16 mouse cellular contexts compared by ENCODE assay signal in genomic region chr3:108026049-108026448, GRCm38 (mm10). TPM values are rescaled to one million over a fixed set of nuclear protein-coding genes. Genes with fewer than 3 reads are reported as not detected.
DNase-seq lines count a peak whose midpoint lies in the region; ATAC-seq and TF ChIP-seq lines count a peak whose summit lies in the region.
"Had no signal": no experiment of that assay in that cellular context is flagged by ENCODE, and none has a peak within 500 bp of the region (broad histone marks: within the 10 kb centered on the region; RNA-seq: fewer than 3 reads in every experiment).

No protein-coding gene starts in this region.

- no peak for TF ChIP-seq CTCF in heart, postnatal 0 days (IDR thresholded peaks at IDR 0.05; ENCODE audit: low read depth)

- H3K4me3 ChIP-seq in heart, postnatal 0 days (ENCODE audit: low read depth, low read length) = no peak overlapping the region
- no peak overlapping the region for H3K4me3 ChIP-seq in heart, embryonic 11.5 days (ENCODE audit: low read depth, low read length)
- H3K4me3 ChIP-seq: left cerebral cortex, adult 2 months had no signal

- peak; percentile 44 for DNase-seq in heart, postnatal 0 days (ENCODE audit: low spot score)
- DNase-seq in urinary bladder, adult 2 months (ENCODE audit: low spot score) = peak; percentile 17
- no peak for DNase-seq in urinary bladder, postnatal 36 days (ENCODE audit: low spot score in 2 of 2)
- peak; percentile 79 for DNase-seq in large intestine, adult 2 months (ENCODE audit: low read depth, low spot score)
- no peak for DNase-seq in embryo, embryonic 9.5 days (ENCODE audit: extremely low spot score)
- DNase-seq in urinary bladder, postnatal 4 days (ENCODE audit: low spot score in 2 of 2) = no peak
- DNase-seq in layer of hippocampus, postnatal 36 days = no peak
- DNase-seq: adrenal gland, postnatal 10 days; heart, adult 18-20 months; kidney, postnatal 4 days; right cerebral cortex, postnatal 14 days had no signal

- H3K4me2 ChIP-seq in heart, postnatal 0 days (ENCODE audit: low read depth, low read length) = no peak overlapping the region
- no peak overlapping the region for H3K4me2 ChIP-seq in heart, embryonic 11.5 days

- TF ChIP-seq EP300 in heart, postnatal 0 days (IDR thresholded peaks at IDR 0.05; ENCODE audit: low read depth) = no peak

- H3K27ac ChIP-seq in heart, postnatal 0 days (ENCODE audit: low read depth) = no peak overlapping the region
- no peak overlapping the region for H3K27ac ChIP-seq in heart, embryonic 11.5 days (ENCODE audit: low read depth, low read length)
- H3K27ac ChIP-seq: left cerebral cortex, adult 2 months had no signal

- H3K36me3 ChIP-seq in heart, postnatal 0 days (replicated peaks; ENCODE audit: control insufficient read depth, insufficient read depth, low read length) = no peaks in the 10 kb centered on the region
- no peaks in the 10 kb centered on the region for H3K36me3 ChIP-seq in heart, embryonic 11.5 days (ENCODE audit: control insufficient read depth, insufficient read depth, low read length)

- no peaks in the 10 kb centered on the region for H3K27me3 ChIP-seq in heart, postnatal 0 days (ENCODE audit: control insufficient read depth, insufficient read depth, low read length)
- H3K27me3 ChIP-seq in heart, embryonic 11.5 days (ENCODE audit: control insufficient read depth, insufficient read depth, low read length) = peaks cover 7% of the 10 kb centered on the region

- H3K4me1 ChIP-seq in heart, postnatal 0 days (ENCODE audit: control insufficient read depth, insufficient read depth) = no peaks in the 10 kb centered on the region
- H3K4me1 ChIP-seq in heart, embryonic 11.5 days (ENCODE audit: control insufficient read depth, insufficient read depth, low read length) = no peaks in the 10 kb centered on the region

- no peak for ATAC-seq in heart, postnatal 0 days (ENCODE audit: insufficient read depth, low read depth)
- no peak for ATAC-seq in heart, embryonic 11.5 days (replicated peaks; ENCODE audit: insufficient number of reproducible peaks, low FRiP score, low TSS enrichment)

- no peaks in the 10 kb centered on the region for H3K9me3 ChIP-seq in heart, postnatal 0 days (replicated peaks; ENCODE audit: control insufficient read depth, low read length)
- H3K9me3 ChIP-seq in heart, embryonic 11.5 days (replicated peaks; ENCODE audit: control insufficient read depth, low read length) = no peaks in the 10 kb centered on the region

- 54% methylated on average over 5 of the region's 5 CpGs for WGBS in heart, postnatal 0 days
- 50% methylated on average over 5 of the region's 5 CpGs for WGBS in heart, embryonic 11.5 days (ENCODE audit: insufficient replicate concordance)
- WGBS in large intestine, adult 2 months = 43% methylated on average over 5 of the region's 5 CpGs

- no peak overlapping the region for H3K9ac ChIP-seq in heart, postnatal 0 days (replicated peaks; ENCODE audit: low read depth, low read length)
- no peak overlapping the region for H3K9ac ChIP-seq in heart, embryonic 11.5 days (ENCODE audit: low read depth, low read length)

RNA-seq across cellular contexts. Expression of gene Gstm1, which starts 8.3 kb away (rescaled TPM):
- total RNA-seq in heart, postnatal 0 days (2014; rRNA removed; ENCODE audit: low replicate concordance) = 99.4 and 111 TPM in 2 replicates
- 132 and 136 TPM in 2 replicates for polyA plus RNA-seq in heart, postnatal 0 days (2015; fragmentation: Nextera tagmentation; extraction: Ambion mirVana)
- polyA plus RNA-seq in heart, embryonic 11.5 days (2014; fragmentation: Nextera tagmentation; extraction: Ambion mirVana) = 32.8 and 35.5 TPM in 2 replicates
- polyA plus RNA-seq in urinary bladder, adult 2 months (2012; rRNA removed) = 9,762 and 10,289 TPM in 2 replicates
- polyA plus RNA-seq in large intestine, adult 2 months (2012; rRNA removed) = 109 and 157 TPM in 2 replicates
- total RNA-seq in layer of hippocampus, postnatal 36 days (2021) = 100 to 1,000 TPM; 311 to 336 TPM

RNA-seq across cellular contexts. Expression of gene Gstm4, which starts 18.6 kb away (rescaled TPM):
- 3.6 and 10.9 TPM in 2 replicates for total RNA-seq in heart, postnatal 0 days (2014; rRNA removed; ENCODE audit: low replicate concordance)
- 17.6 and 17.9 TPM in 2 replicates for polyA plus RNA-seq in heart, postnatal 0 days (2015; fragmentation: Nextera tagmentation; extraction: Ambion mirVana)
- 14.7 and 17.7 TPM in 2 replicates for polyA plus RNA-seq in heart, embryonic 11.5 days (2014; fragmentation: Nextera tagmentation; extraction: Ambion mirVana)
- polyA plus RNA-seq in urinary bladder, adult 2 months (2012; rRNA removed) = 128 and 151 TPM in 2 replicates
- 9.9 and 10.0 TPM in 2 replicates for polyA plus RNA-seq in large intestine, adult 2 months (2012; rRNA removed)
- total RNA-seq in layer of hippocampus, postnatal 36 days (2021) = 10 to 100 TPM; 11.3 to 12.4 TPM

RNA-seq across cellular contexts. Expression of gene Gstm2, which starts 39.8 kb away (rescaled TPM):
- total RNA-seq in heart, postnatal 0 days (2014; rRNA removed; ENCODE audit: low replicate concordance) = 69.6 and 95.4 TPM in 2 replicates
- 94.2 and 97.9 TPM in 2 replicates for polyA plus RNA-seq in heart, postnatal 0 days (2015; fragmentation: Nextera tagmentation; extraction: Ambion mirVana)
- 52.0 and 57.5 TPM in 2 replicates for polyA plus RNA-seq in heart, embryonic 11.5 days (2014; fragmentation: Nextera tagmentation; extraction: Ambion mirVana)
- 148 and 153 TPM in 2 replicates for polyA plus RNA-seq in urinary bladder, adult 2 months (2012; rRNA removed)
- polyA plus RNA-seq in large intestine, adult 2 months (2012; rRNA removed) = 40.2 and 44.1 TPM in 2 replicates
- 1 to 10 TPM; 3.1 to 3.6 TPM for total RNA-seq in layer of hippocampus, postnatal 36 days (2021)

RNA-seq across cellular contexts. Expression of gene Gstm3, which starts 57.0 kb away (rescaled TPM):
- total RNA-seq in heart, postnatal 0 days (2014; rRNA removed; ENCODE audit: low replicate concordance) = not detected in 2 replicates
- polyA plus RNA-seq in heart, postnatal 0 days (2015; fragmentation: Nextera tagmentation; extraction: Ambion mirVana) = not detected in 2 replicates
- 0.13 TPM in 1 of 2 replicates, not detected in the other for polyA plus RNA-seq in heart, embryonic 11.5 days (2014; fragmentation: Nextera tagmentation; extraction: Ambion mirVana)
- 0.45 and 0.75 TPM in 2 replicates for polyA plus RNA-seq in urinary bladder, adult 2 months (2012; rRNA removed)
- 11.5 and 90.4 TPM in 2 replicates for polyA plus RNA-seq in large intestine, adult 2 months (2012; rRNA removed)
- total RNA-seq in layer of hippocampus, postnatal 36 days (2021) = not detected
- total RNA-seq: heart, adult 18-20 months; heart, postnatal 25 days; left cerebral cortex, adult 2 months had no signal
- polyA plus RNA-seq: cortical plate, adult 2 months; limb, embryonic 14.5 days had no signal

Comparison
In these comparisons a context has a peak if more than half of its experiments do, and no peak if none do; other contexts are left out.
1. DNase-seq: peak in heart, postnatal 0 days (single experiment), urinary bladder, adult 2 months (single experiment) and large intestine, adult 2 months (single experiment); none in urinary bladder, postnatal 36 days (0 of 2), embryo, embryonic 9.5 days (single experiment), urinary bladder, postnatal 4 days (0 of 2) and layer of hippocampus, postnatal 36 days (0 of 2).
2. RNA of gene Gstm1, which starts 8.3 kb away (polyA plus RNA-seq): 9,762 to 10,289 TPM in urinary bladder, adult 2 months; 132 to 136 TPM in heart, postnatal 0 days, 109 to 157 TPM in large intestine, adult 2 months and 32.8 to 35.5 TPM in heart, embryonic 11.5 days; every median in the first group is over 10 times any median in the second.